In genomic region chr15:77683944-77684343, GRCm38 (mm10) we compare ENCODE assay signal across 9 mouse cellular contexts. TPM values are rescaled to one million over a fixed set of nuclear protein-coding genes. Genes with fewer than 3 reads are reported as not detected.
DNase-seq lines count a peak whose midpoint lies in the region; ATAC-seq lines count a peak whose summit lies in the region.
"Not testable (repeated sequence)": the region's sequence is repeated elsewhere in the genome, so short reads cannot be mapped to it uniquely, and the experiment has no call there.
"Had no signal": no experiment of that assay in that cellular context is flagged by ENCODE, and none has a peak within 500 bp of the region (broad histone marks: within the 10 kb centered on the region; RNA-seq: fewer than 3 reads in every experiment).

No protein-coding gene starts in this region.

- not testable (repeated sequence) for H3K4me3 ChIP-seq in hindbrain, embryonic 14.5 days (replicated peaks; ENCODE audit: low read length)

- H3K9ac ChIP-seq in hindbrain, embryonic 14.5 days, result not testable (repeated sequence)

- H3K4me1 ChIP-seq in hindbrain, embryonic 14.5 days (replicated peaks; ENCODE audit: control insufficient read depth, insufficient read depth, low read length), result not testable (repeated sequence)

- not testable (repeated sequence) for H3K36me3 ChIP-seq in hindbrain, embryonic 14.5 days (replicated peaks; ENCODE audit: control insufficient read depth, insufficient read depth)

- 11% methylated on average over 8 of the region's 11 CpGs for WGBS in hindbrain, embryonic 14.5 days

- not testable (repeated sequence) for ATAC-seq in hindbrain, embryonic 14.5 days (ENCODE audit: low FRiP score)

- not testable (repeated sequence) for H3K9me3 ChIP-seq in hindbrain, embryonic 14.5 days (ENCODE audit: control insufficient read depth, low read length)

- peak; percentile 73 for DNase-seq in NIH3T3 (ENCODE audit: low read depth)
- peak; percentile 9 for DNase-seq in cerebellum, adult 9-10 months
- DNase-seq in gastrocnemius, adult 18-20 months (ENCODE audit: low spot score), result peak; percentile 9
- DNase-seq in hindbrain, embryonic 14.5 days (ENCODE audit: low spot score), result peak; percentile 36
- peak; percentile 3 to 4 for DNase-seq in layer of hippocampus, postnatal 14 days (ENCODE audit: low spot score in 2 of 2)
- peak; percentile 55 for DNase-seq in lung, postnatal 10 days
- DNase-seq in right cerebral cortex, adult 2 months (ENCODE audit: low spot score in 2 of 2), result peak; percentile 31 to 38
- DNase-seq in urinary bladder, postnatal 25 days (ENCODE audit: low spot score), result peak; percentile 26

- H3K4me2 ChIP-seq in hindbrain, embryonic 14.5 days (replicated peaks), result not testable (repeated sequence)

- not testable (repeated sequence) for H3K27me3 ChIP-seq in hindbrain, embryonic 14.5 days (ENCODE audit: control insufficient read depth, insufficient read depth, low read length)

- not testable (repeated sequence) for H3K27ac ChIP-seq in hindbrain, embryonic 14.5 days

RNA-seq across cellular contexts. Expression of gene Apol7e, which starts 14.7 kb away (rescaled TPM):
- not detected for total RNA-seq in gastrocnemius, adult 18-20 months (2021)
- not detected in 2 replicates for polyA plus RNA-seq in hindbrain, embryonic 14.5 days (2014; fragmentation: Nextera tagmentation; extraction: Ambion mirVana)
- not detected for total RNA-seq in layer of hippocampus, postnatal 14 days (2021)
- polyA plus RNA-seq: midbrain, embryonic 15.5 days had no signal

RNA-seq across cellular contexts. Expression of gene Apol11b, which starts 40.9 kb away (rescaled TPM):
- total RNA-seq in gastrocnemius, adult 18-20 months (2021), result under 1 TPM in 1 of 2 experiments, not detected in 1; 0.14 TPM
- not detected in 2 replicates for polyA plus RNA-seq in hindbrain, embryonic 14.5 days (2014; fragmentation: Nextera tagmentation; extraction: Ambion mirVana)
- not detected for total RNA-seq in layer of hippocampus, postnatal 14 days (2021)
- polyA plus RNA-seq: midbrain, embryonic 15.5 days had no signal

RNA-seq across cellular contexts. Expression of gene Apol9b, which starts 44.9 kb away (rescaled TPM):
- not detected for total RNA-seq in gastrocnemius, adult 18-20 months (2021)
- polyA plus RNA-seq in hindbrain, embryonic 14.5 days (2014; fragmentation: Nextera tagmentation; extraction: Ambion mirVana), result 0.19 TPM in 1 of 2 replicates, not detected in the other
- not detected for total RNA-seq in layer of hippocampus, postnatal 14 days (2021)
- polyA plus RNA-seq: midbrain, embryonic 15.5 days had no signal

Comparison
In these comparisons a context has a peak if more than half of its experiments do, and no peak if none do; other contexts are left out.
1. DNase-seq: peak in every context shown above with its lines; median percentile 73 in NIH3T3; 55 in lung, postnatal 10 days; 36 in hindbrain, embryonic 14.5 days; 34 in right cerebral cortex, adult 2 months; 26 in urinary bladder, postnatal 25 days; 9 in cerebellum, adult 9-10 months; 9 in gastrocnemius, adult 18-20 months; 4 in layer of hippocampus, postnatal 14 days.